Mouse (Mus musculus) CD4-positive, CD25-positive, alpha-beta regulatory T cell, adult 4 months (primary cell): ENCODE results near the gene Baz2b. TPM values are rescaled to one million over a fixed set of nuclear protein-coding genes. Genes with fewer than 3 reads are reported as not detected.

Source experiments
- ATAC-seq: one replicate; pipeline ENCODE4 v1.8.0; 2017
- polyA plus RNA-seq, 2 experiments: library from polyadenylated mRNA; unstranded; fragments of 100-300 nt; shearing (Covaris generic); gene quantifications; one replicate each; pipeline ENCODE4 v1.2.1; 2017

The Baz2b gene
- polyA plus RNA-seq, 2 experiments from 2014 or later, result 30.7 to 38.0 TPM

- no peak for ATAC-seq
Observed at GRCm38 (mm10) chr2:60049351-60049750, 160.3 kb downstream of the Baz2b start.

DNA sequence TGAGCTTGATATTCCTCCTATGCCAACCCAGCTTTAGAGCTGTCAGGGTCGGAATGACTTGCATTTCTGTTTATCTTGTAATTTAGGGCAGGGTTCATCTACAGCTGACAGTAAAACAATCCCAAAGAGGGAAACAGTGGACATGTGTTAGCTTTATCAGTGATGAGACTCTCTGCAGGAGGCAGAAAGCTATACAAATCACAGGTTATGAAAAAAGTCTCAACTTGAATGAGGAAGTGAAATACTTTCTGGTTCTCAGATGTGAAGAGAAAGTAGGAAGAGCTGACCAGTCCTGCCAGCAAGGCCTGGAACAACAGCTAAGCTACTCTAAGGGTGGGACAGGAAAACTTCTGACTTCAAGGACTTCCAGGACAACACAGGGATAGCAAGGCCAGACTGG is 163.6 kb downstream of the Baz2b start:
- ATAC-seq, result no peak

GRCm38 (mm10) chr2:60044988-60045387 is 164.7 kb downstream of the Baz2b start:
- peak; percentile 49 for ATAC-seq

DNA sequence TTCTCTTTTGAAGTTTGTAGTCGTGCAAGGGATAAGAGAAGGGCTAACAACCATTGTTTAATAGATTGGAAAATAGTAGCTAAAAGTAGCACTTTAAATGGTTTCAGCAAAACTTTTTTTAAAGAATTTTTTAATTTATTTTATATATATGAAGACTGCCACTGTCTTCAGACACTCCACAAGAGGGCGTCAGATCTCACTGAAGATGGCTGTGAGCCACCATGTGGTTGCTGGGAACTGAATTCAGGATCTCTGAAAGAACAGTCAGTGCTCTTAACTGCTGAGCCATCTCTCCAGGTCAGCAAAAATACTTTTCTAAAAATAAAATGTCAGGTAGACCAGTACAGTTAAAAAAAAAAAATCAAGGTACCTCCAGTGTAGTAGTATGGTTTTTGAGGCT is 165.1 kb downstream of the Baz2b start:
- no peak for ATAC-seq

DNA sequence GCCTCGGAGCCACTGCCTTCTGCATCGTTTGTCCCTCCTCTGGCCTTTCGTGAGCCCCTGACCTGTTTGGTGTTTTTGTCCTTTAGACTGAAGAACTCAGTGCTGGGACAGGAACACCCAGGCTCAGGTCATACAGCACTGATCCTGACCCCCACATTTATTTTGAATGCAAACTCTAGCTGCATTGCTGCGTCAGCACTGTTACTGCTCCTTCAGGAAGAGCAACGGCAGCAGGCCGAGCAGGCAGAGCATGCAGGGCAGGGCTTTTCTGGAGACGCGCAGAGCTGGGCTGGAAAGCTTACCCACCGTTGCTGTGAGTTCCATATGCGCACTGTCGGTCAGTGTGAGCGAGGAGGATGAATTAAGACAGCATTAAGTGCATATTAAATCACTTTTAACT is 166.9 kb downstream of the Baz2b start:
- ATAC-seq, result no peak

- no peak for ATAC-seq
Observed at GRCm38 (mm10) chr2:60041485-60042274, 168.0 kb downstream of the Baz2b start.

DNA sequence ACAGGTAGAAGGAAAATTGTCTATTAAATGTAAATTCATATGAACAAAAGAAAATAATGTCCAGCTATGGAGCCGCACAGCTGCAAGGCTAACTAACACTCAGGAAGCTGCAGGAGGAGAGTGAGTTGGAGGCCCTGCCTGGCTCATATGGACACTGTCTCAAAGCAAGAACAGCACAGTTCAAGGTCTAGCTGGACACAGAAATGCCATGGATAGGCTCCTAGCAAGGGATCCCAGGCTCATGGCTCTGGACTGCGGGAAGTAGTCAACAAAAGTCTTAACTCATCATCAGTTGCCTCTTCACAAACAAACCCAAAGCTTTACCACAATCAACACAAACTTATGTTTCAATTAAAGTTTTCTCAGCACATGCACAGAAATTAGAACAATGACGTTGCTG is 169.5 kb downstream of the Baz2b start:
- ATAC-seq, result no peak

DNA sequence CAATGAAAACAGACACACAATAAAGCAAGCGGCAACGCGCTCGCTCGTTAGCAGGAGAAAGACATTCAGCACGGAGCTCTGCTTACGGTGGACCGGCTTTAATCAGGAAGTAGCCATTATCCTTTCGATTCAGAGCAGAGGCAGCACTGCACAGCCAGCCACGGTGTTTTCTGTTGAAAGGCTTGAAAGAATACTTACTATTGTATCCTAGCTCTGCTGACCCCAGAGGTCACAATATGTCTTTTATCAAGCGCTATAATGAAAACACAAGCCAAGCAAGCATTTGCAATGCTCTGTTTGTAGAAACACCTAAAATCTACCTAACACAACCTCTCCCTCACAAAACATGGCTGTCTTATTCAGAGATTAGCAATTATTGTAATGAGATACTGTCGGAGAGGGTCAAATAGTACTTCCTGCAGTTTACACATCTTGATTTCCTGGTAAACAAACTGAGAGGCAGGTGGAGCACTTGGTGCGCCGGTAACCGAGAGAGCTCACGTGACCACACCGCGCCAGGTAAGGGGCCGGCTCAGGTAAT is 172.6 kb downstream of the Baz2b start:
- peak; percentile 92 for ATAC-seq

DNA sequence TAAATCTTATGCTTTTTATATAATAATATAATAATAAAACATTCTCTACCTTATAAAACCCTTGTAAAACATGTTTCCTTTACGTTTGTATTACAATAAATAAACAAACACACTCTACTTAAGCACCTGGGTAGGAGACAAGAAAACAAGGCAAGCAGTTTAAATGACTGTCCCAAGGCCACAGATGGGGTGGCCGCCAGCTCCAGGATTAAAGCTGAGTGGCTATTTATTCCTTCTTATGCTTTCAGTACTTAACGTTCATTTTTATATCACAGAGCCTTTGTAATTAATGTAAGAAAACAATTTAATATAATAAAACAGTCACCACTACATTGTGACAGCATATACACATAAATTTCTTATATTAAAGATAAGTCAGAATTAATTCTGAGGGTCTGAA is 173.3 kb downstream of the Baz2b start:
- ATAC-seq, result no peak

- no peak for ATAC-seq
Observed at GRCm38 (mm10) chr2:60030991-60031390, 178.6 kb downstream of the Baz2b start.

DNA sequence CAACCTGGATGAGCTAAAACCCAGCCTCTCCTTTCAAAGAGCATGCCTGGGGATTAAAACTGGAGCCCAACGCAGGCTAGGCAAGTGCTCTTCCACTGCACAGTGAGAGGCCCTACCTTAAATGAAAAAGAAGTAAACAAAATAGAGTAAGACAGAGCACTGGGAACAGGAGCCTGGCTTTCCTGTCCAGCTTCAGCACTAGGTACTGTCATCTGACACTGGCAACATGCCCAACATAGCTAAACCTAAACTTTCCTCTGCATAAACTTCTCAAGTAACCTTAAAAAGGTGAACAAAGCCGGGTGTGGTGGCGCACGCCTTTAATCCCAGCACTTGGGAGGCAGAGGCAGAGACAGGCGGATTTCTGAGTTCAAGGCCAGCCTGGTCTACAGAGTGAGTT is 180.6 kb downstream of the Baz2b start:
- ATAC-seq, result no peak

DNA sequence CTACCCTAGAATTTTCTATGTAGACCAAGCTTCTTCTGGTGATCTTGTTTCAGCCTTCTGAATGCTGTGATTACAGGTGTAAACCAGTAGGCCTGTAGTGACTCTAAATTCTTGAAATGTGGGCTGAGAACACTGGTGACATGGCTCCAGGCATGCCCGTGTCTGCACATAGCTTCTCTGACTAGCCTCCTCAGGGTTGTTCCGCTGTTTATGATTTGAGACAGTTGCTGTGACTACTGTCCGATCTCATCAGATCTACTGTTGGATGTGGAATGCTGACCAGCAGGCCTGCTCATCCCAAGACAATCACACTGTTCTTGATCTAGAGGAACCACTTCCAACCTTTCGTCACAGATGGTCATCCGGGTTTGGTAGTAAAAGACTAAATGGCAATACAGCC is 182.5 kb downstream of the Baz2b start:
- no peak for ATAC-seq

GRCm38 (mm10) chr2:60026554-60026953 is 183.1 kb downstream of the Baz2b start:
- no peak for ATAC-seq

- ATAC-seq, result no peak
Observed at GRCm38 (mm10) chr2:60023777-60024176, 185.9 kb downstream of the Baz2b start.

GRCm38 (mm10) chr2:60021556-60021955 is 188.1 kb downstream of the Baz2b start:
- no peak for ATAC-seq

DNA sequence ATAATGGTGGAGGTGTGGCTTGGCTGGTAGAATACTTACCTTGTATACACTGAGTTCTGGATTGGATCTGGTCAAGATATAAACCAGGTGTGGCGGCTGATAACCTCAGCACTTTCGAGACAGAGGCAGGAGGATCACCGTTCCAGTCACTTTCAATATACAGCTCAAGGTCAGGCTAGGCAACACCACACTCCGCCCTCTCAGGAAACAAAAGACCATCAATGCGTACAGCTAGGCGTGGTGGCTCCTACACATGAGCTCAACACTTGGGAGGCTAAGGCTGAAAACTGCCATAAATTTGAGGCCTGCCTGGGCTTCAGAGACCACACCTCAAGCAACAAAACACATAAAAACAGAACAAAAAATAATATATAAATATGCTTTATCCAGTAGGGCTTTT is 188.5 kb downstream of the Baz2b start:
- ATAC-seq, result no peak

- peak; percentile 54 for ATAC-seq
Observed at GRCm38 (mm10) chr2:60019546-60020250, 189.9 kb downstream of the Baz2b start.

GRCm38 (mm10) chr2:60018875-60019501 is 190.7 kb downstream of the Baz2b start:
- peak; percentile 91 for ATAC-seq

DNA sequence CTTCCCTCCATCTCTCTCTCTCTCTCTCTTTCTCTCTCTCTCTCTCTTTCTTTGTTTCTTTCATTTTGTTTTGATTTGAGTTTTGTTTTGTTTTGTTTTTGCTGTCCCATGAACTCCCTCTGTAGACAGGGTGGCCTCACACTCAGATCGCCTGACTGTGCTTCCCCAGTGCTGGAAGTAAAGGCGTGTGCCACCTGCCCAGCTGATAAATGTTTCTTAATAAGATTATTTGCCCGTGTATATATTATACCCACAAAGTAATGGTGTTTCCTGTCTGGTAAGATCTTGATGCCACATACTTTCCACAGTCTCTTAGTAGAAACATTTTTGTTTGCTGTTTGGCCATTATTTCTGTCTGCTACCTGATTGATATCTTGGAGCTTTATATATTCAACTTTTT is 198.1 kb downstream of the Baz2b start:
- no peak for ATAC-seq

GRCm38 (mm10) chr2:60003665-60004045 is 206.0 kb downstream of the Baz2b start:
- ATAC-seq, result no peak

DNA sequence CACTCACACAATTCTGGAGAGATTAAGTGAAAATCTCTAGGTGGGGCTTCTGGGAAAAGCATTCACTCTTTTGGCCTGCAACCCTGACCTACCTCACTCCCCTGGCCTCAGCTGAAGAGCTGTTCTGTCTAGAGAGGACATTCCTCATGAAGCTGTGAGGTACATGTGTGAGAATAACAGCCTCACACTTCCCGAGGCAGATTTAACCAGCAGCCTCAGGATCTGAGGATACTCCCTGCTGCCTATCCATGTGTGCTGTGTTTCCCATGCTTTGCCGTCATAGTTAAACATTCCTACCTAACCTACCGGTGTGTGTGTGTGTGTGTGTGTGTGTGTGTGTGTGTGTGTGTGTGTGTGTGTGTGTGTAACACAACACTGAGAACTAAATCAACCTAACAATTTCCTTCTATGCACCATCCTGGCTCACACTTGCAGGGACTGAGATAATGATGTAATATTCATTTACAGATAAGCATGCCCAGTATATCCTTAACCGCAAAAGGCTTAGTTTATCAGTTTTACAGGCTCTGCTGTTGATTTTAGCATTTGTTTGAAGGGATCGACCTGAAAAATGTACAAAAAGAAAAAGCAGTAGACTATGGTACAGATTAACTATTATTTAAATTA is 206.5 kb downstream of the Baz2b start:
- no peak for ATAC-seq

- peak; percentile 64 for ATAC-seq
Observed at GRCm38 (mm10) chr2:60000268-60000667, 209.4 kb downstream of the Baz2b start.
